Mouse (Mus musculus) MEL (cell line): ENCODE results near the gene Tm9sf4. TPM values are rescaled to one million over a fixed set of nuclear protein-coding genes. Genes with fewer than 3 reads are reported as not detected.

Experiments
- DNase-seq: peaks from one replicate; pipeline ENCODE4 v3.0.0; 2011; ENCODE audit warnings: low read depth, low spot score
- H3K27ac ChIP-seq: 2 replicates; pipeline ENCODE4 v1.5.1; 2012; ENCODE audit warnings: low read depth, mild to moderate bottlenecking, control low read depth, low read length, moderate library complexity; ENCODE audit not compliant: control insufficient read depth
- H3K27me3 ChIP-seq, 2 experiments: fragments of 150-350 bp in 1 of 2; sonication (generic) in 1 of 2; 2 replicates each; pipeline ENCODE4 v1.6.1; 2012; ENCODE audit warnings: low read length in 2 of 2, mild to moderate bottlenecking in 2 of 2, improper control_type of control experiment in 1 of 2, moderate library complexity in 1 of 2; ENCODE audit not compliant: insufficient read depth in 2 of 2, control insufficient read depth in 1 of 2
- H3K36me3 ChIP-seq, 2 experiments: 2 replicates each; pipeline ENCODE4 v1.6.1; 2012 to 2014; ENCODE audit warnings: low read length in 2 of 2, improper control_type of control experiment in 1 of 2, inconsistent platforms in 1 of 2, mild to moderate bottlenecking in 1 of 2; ENCODE audit not compliant: insufficient read depth in 2 of 2, control insufficient read depth in 1 of 2
- H3K4me1 ChIP-seq, 2 experiments: fragments of 150-350 bp in 1 of 2; sonication (generic) in 1 of 2; 2 replicates each; pipeline ENCODE4 v1.6.1; 2012; ENCODE audit warnings: low read length in 2 of 2, improper control_type of control experiment in 1 of 2, mild to moderate bottlenecking in 1 of 2; ENCODE audit not compliant: insufficient read depth in 2 of 2, control insufficient read depth in 1 of 2
- H3K4me3 ChIP-seq, 2 experiments: fragments of 150-350 bp in 1 of 2; sonication (generic) in 1 of 2; 2 replicates each; pipeline ENCODE4 v1.5.1; 2012; ENCODE audit warnings: low read depth in 2 of 2, low read length in 2 of 2, mild to moderate bottlenecking in 2 of 2, moderate library complexity in 2 of 2, control low read depth in 1 of 2, improper control_type of control experiment in 1 of 2; ENCODE audit not compliant: control insufficient read depth in 1 of 2, insufficient read depth in 1 of 2
- H3K79me2 ChIP-seq: 2 replicates; pipeline ENCODE4 v1.6.1; 2012; ENCODE audit warnings: mild to moderate bottlenecking, low read length, moderate library complexity; ENCODE audit not compliant: control insufficient read depth, poor library complexity, insufficient read depth
- H3K9ac ChIP-seq: 2 replicates; pipeline ENCODE4 v1.6.1; 2012; ENCODE audit warnings: low read depth, mild to moderate bottlenecking, control low read depth, low read length, moderate library complexity; ENCODE audit not compliant: control insufficient read depth, poor library complexity, severe bottlenecking
- H3K9me3 ChIP-seq: fragments of 150-350 bp; sonication (generic); replicated peaks from 2 replicates; pipeline ENCODE4 v1.6.1; 2012; ENCODE audit warnings: mild to moderate bottlenecking, low read length, improper control_type of control experiment, moderate library complexity; ENCODE audit not compliant: insufficient read depth
- CHD1 ChIP-seq: IDR thresholded peaks from 2 replicates; pipeline ENCODE4 v1.6.1; 2012; ENCODE audit warnings: low read depth, mild to moderate bottlenecking, inconsistent platforms, low read length, improper control_type of control experiment
- CHD2 ChIP-seq: IDR thresholded peaks from 2 replicates; pipeline ENCODE4 v1.6.1; 2011; ENCODE audit warnings: low read length, improper control_type of control experiment
- CTCF ChIP-seq, 3 experiments: IDR thresholded peaks in 2 of 3; conservative IDR thresholded peaks in 1 of 3; 2 replicates each; pipeline ENCODE4 v1.5.1; 2011 to 2012; ENCODE audit warnings: low read length in 3 of 3, low read depth in 2 of 3, mild to moderate bottlenecking in 2 of 3, improper control_type of control experiment in 1 of 3, inconsistent platforms in 1 of 3, mixed read lengths in 1 of 3, moderate library complexity in 1 of 3; ENCODE audit not compliant: control insufficient read depth in 1 of 3, insufficient read depth in 1 of 3, poor library complexity in 1 of 3, severe bottlenecking in 1 of 3
- ETS1 ChIP-seq: IDR thresholded peaks from 2 replicates; pipeline ENCODE4 v1.6.1; 2012; ENCODE audit warnings: low read depth, mild to moderate bottlenecking, inconsistent platforms, low read length, improper control_type of control experiment, moderate library complexity
- GATA1 ChIP-seq: IDR thresholded peaks from 2 replicates; pipeline ENCODE4 v1.6.1; 2011; ENCODE audit warnings: low read depth, low read length, improper control_type of control experiment
- HCFC1 ChIP-seq: IDR thresholded peaks from 2 replicates; pipeline ENCODE4 v1.6.1; 2012; ENCODE audit warnings: low read depth, mild to moderate bottlenecking, inconsistent platforms, low read length, improper control_type of control experiment, moderate library complexity
- KAT2A ChIP-seq: conservative IDR thresholded peaks from 2 replicates; pipeline ENCODE4 v1.6.1; 2012; ENCODE audit warnings: low read depth, low read length, improper control_type of control experiment, inconsistent platforms
- MAFK ChIP-seq: IDR thresholded peaks from 2 replicates; pipeline ENCODE4 v1.6.1; 2011; ENCODE audit warnings: low read depth, mild to moderate bottlenecking, low read length, improper control_type of control experiment, borderline replicate concordance
- MAX ChIP-seq: IDR thresholded peaks from 2 replicates; pipeline ENCODE4 v1.6.1; 2011; ENCODE audit warnings: low read length, improper control_type of control experiment
- POLR2AphosphoS2 ChIP-seq: IDR thresholded peaks from 2 replicates; pipeline ENCODE4 v1.6.1; 2011; ENCODE audit warnings: low read length, improper control_type of control experiment
- SIN3A ChIP-seq: IDR thresholded peaks from 2 replicates; pipeline ENCODE4 v1.6.1; 2012; ENCODE audit warnings: low read length, improper control_type of control experiment, inconsistent platforms
- TAL1 ChIP-seq: IDR thresholded peaks from 2 replicates; pipeline ENCODE4 v1.6.1; 2012; ENCODE audit warnings: mild to moderate bottlenecking, inconsistent platforms, low read length, moderate library complexity, mixed read lengths
- USF1 ChIP-seq: IDR thresholded peaks from 2 replicates; pipeline ENCODE4 v1.6.1; 2014; ENCODE audit warnings: low read depth, mild to moderate bottlenecking, inconsistent platforms, low read length, improper control_type of control experiment, moderate library complexity
- ZMIZ1 ChIP-seq: IDR thresholded peaks from 2 replicates; pipeline ENCODE4 v1.6.1; 2012; ENCODE audit warnings: low read depth, mild to moderate bottlenecking, inconsistent platforms, low read length, improper control_type of control experiment, moderate library complexity
- ZNF384 ChIP-seq: IDR thresholded peaks from 2 replicates; pipeline ENCODE4 v1.6.1; 2012; ENCODE audit warnings: low read depth, mild to moderate bottlenecking, inconsistent platforms, low read length, improper control_type of control experiment
- polyA plus RNA-seq, 2 experiments: library from polyadenylated mRNA; stranded (reverse) in 1 of 2; unstranded in 1 of 2; fragments of >175 nt in 1 of 2; fragments of >200 nt in 1 of 2; gene quantifications; 2 replicates each; pipeline versions ENCODE4 v1.2.1 to v1.2.4; 2012; ENCODE audit warnings: low replicate concordance in 2 of 2, low read depth in 1 of 2; ENCODE audit not compliant: insufficient read length in 2 of 2, insufficient read depth in 1 of 2, missing spikeins in 1 of 2
- total RNA-seq: library from RNA; depleted of rRNA; stranded (reverse); fragments of 300-350 nt; gene quantifications from 2 replicates; pipeline ENCODE4 v1.2.3, GENCODE M21; 2012

Tm9sf4 gene
- total and polyA plus RNA-seq, 3 experiments: 16.1 to 269 (median 29.8) TPM

DNA sequence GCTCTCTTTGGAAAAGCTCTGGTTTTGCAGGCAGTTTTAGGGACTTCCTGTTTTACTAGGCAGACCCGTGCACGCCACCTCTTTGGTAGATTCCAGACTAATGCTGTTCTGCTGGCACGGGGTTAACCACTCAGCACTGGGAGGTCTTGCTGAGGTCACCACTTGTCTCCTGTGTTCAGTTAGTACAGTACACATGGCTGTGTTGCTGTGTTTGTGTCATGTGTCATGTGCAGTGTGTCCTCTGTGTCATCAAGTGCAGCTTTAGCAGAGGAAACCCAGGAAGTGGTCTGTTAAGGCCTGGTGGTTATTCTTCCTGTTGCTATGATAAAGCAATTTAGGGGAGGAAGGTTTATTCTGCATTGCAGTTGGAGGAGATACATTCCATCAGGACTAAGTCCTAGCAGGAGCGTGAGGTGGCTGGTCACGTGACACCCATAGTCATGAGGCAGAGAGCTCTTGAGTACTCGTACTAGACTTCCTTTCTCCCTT, 53.7 kb downstream of the Tm9sf4 start (continued):
- no peak for TF ChIP-seq ZMIZ1
- TF ChIP-seq KAT2A: no peak
- no peak for TF ChIP-seq MAFK
- no peak for TF ChIP-seq HCFC1
- TF ChIP-seq SIN3A: peak; percentile 67; the same call in 1 of the 2 replicates
- TF ChIP-seq ETS1: peak; percentile 14; the same call in 1 of the 2 replicates
- TF ChIP-seq POLR2AphosphoS2: no peak
- TF ChIP-seq ZNF384: no peak
- no peak for TF ChIP-seq CHD1
- no peak for TF ChIP-seq CHD2

DNA sequence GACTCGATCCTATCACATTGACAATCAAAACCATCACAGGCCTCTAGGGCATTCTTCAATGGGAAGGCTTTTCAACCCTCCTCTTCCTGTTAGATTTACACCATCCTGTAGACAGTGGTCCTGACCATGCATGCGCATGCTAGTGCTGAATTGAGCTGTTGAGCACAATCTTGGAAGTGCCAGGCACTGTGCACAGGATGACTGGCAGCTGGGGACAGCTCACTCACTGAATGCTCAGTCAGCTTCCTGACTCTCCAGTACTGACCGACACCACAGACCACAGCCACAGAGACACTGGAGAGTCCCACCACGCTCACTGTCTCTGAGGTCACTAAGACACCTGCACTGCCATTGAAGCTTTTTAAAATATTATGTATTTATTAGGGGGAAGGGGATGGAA, 54.3 kb downstream of the Tm9sf4 start:
- Histone ChIP-seq H3K4me1 (peaks cover 4 to 24% of the 10 kb centered on the region in 2 experiments), H3K36me3 (peaks cover 0 to 15% of the 10 kb centered on the region in 2 experiments; a peak in 2 of 4 replicates), H3K27ac (peak overlapping the region; percentile 72), H3K79me2 (no peaks in the 10 kb centered on the region), H3K4me3 (no peak overlapping the region), H3K27me3 (no peaks in the 10 kb centered on the region), H3K9me3 (no peaks in the 10 kb centered on the region), H3K9ac (peak overlapping the region; percentile 27)
- TF ChIP-seq USF1: no peak
- TF ChIP-seq SIN3A: no peak
- no peak for TF ChIP-seq CTCF (IDR thresholded peaks at IDR 0.05 in 2 of 3, conservative IDR thresholded peaks at IDR 0.05 in 1 of 3; ENCODE audit: control insufficient read depth in 1 of 3, insufficient read depth in 1 of 3, low read depth in 2 of 3, low read length in 3 of 3, poor library complexity in 1 of 3, severe bottlenecking in 1 of 3)
- 0 out of 2 replicates have a peak, but pooled peaks have one; percentile 2 for TF ChIP-seq GATA1
- no peak for TF ChIP-seq TAL1
- TF ChIP-seq POLR2AphosphoS2: no peak
- DNase-seq: no peak

DNA sequence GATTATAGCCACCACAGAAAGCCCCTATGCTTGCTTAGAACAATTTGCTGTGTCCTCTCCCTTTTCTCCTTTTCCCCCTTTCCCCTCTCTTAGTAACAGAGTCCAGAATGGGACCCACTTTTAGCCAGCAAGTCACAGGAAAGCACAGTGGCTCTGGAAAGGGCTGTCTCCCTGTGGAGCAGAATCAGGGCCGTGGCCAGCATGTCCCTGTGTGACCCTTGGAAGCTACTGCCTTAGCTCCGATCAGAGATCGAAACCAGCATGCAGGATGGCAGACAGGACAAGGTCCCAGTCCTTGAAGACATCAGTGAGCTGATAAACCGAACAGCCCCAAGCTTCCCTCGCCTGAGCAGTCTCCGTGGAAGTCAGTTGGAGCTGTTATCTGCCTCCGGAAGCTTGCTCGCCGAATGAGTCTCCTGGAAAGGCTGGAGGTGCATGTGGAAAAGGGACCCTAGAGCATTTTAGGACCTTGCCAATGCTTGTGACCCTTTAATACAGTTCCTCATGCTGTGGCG, 56.8 kb downstream of the Tm9sf4 start:
- no peak overlapping the region for H3K27ac ChIP-seq
- H3K36me3 ChIP-seq: peaks cover 0 to 33% of the 10 kb centered on the region in 2 experiments; a peak in 2 of 4 replicates
- no peaks in the 10 kb centered on the region for H3K9me3 ChIP-seq
- H3K9ac ChIP-seq: no peak overlapping the region
- H3K4me1 ChIP-seq: peaks cover 12 to 44% of the 10 kb centered on the region in 2 experiments
- no peaks in the 10 kb centered on the region for H3K79me2 ChIP-seq
- H3K27me3 ChIP-seq: no peaks in the 10 kb centered on the region
- no peak overlapping the region for H3K4me3 ChIP-seq
- TF ChIP-seq MAX (no peak), CHD2 (no peak), ZMIZ1 (no peak)
- no peak for DNase-seq
